Mouse (Mus musculus) midbrain, embryonic 16.5 days (tissue): ENCODE data around the gene Gclc. TPM values are rescaled to one million over a fixed set of nuclear protein-coding genes. Genes with fewer than 3 reads are reported as not detected.
A peak's percentile ranks its signal among the peaks of the same experiment; 100 is the strongest.

Experiments
- ATAC-seq: fragments of 200-750 bp; cut with Nextera tagmentation; 2 replicates; pipeline ENCODE4 v1.8.0; 2017; ENCODE audit warnings: moderate TSS enrichment
- H3K27ac ChIP-seq: fragments of 300-500 bp; sonication (generic); 2 replicates; pipeline ENCODE4 v1.5.1; 2014; ENCODE audit warnings: mild to moderate bottlenecking, low read length, mixed read lengths
- H3K27me3 ChIP-seq: fragments of 300-500 bp; sonication (generic); 2 replicates; pipeline ENCODE4 v1.6.1; 2014; ENCODE audit warnings: low read depth, low read length, mixed read lengths; ENCODE audit not compliant: control insufficient read depth, insufficient read depth
- H3K36me3 ChIP-seq: fragments of 300-500 bp; sonication (generic); 2 replicates; pipeline ENCODE4 v1.6.1; 2014; ENCODE audit warnings: mild to moderate bottlenecking, low read length, moderate library complexity, mixed read lengths; ENCODE audit not compliant: control insufficient read depth, insufficient read depth
- H3K4me1 ChIP-seq: fragments of 300-500 bp; sonication (generic); 2 replicates; pipeline ENCODE4 v1.6.1; 2014; ENCODE audit warnings: mild to moderate bottlenecking, low read length, mixed read lengths; ENCODE audit not compliant: control insufficient read depth, insufficient read depth
- H3K4me2 ChIP-seq: fragments of 300-500 bp; sonication (generic); 2 replicates; pipeline ENCODE4 v1.6.1; 2014; ENCODE audit warnings: mild to moderate bottlenecking, low read length, mixed read lengths
- H3K4me3 ChIP-seq: fragments of 300-500 bp; sonication (generic); 2 replicates; pipeline ENCODE4 v1.5.1; 2014; ENCODE audit warnings: low read depth, mild to moderate bottlenecking, low read length, moderate library complexity, mixed read lengths
- H3K9ac ChIP-seq: fragments of 300-500 bp; sonication (generic); 2 replicates; pipeline ENCODE4 v1.6.1; 2014; ENCODE audit warnings: low read depth, low read length, mixed read lengths
- H3K9me3 ChIP-seq: fragments of 300-500 bp; sonication (generic); replicated peaks from 2 replicates; pipeline ENCODE4 v1.6.1; 2014; ENCODE audit warnings: mild to moderate bottlenecking, low read length, mixed read lengths; ENCODE audit not compliant: control insufficient read depth, poor library complexity, severe bottlenecking
- WGBS: fragments of 180-500 bp; shearing (Covaris S2); extraction: QIAGEN DNeasy Blood & Tissue Kit; methylation state at CpG from one replicate; pipeline ENCODE4 v1.1.7; 2014; 5-methylcytosine and 5-hydroxymethylcytosine counted together
- polyA plus RNA-seq: library from polyadenylated mRNA; unstranded; fragments of >200 nt; fragmentation: Nextera tagmentation; extraction: Ambion mirVana; gene quantifications from 2 replicates; pipeline ENCODE4 v1.2.1, GENCODE M21; 2015

Gene Gclc
- polyA plus RNA-seq, 1 experiment from 2014 or later: 15.1 TPM

GRCm38 (mm10) chr9:77755403-77755784 lies 1.1 kb downstream of the Gclc start:
- H3K27me3 ChIP-seq: no peaks in the 10 kb centered on the region
- H3K9ac ChIP-seq: peak overlapping the region; percentile 85
- no peak overlapping the region for H3K27ac ChIP-seq
- no peak for ATAC-seq
- no peaks in the 10 kb centered on the region for H3K36me3 ChIP-seq
- no peaks in the 10 kb centered on the region for H3K9me3 ChIP-seq
- peak overlapping the region; percentile 75 for H3K4me2 ChIP-seq
- peak overlapping the region; percentile 73 for H3K4me3 ChIP-seq
- H3K4me1 ChIP-seq: peaks cover 22% of the 10 kb centered on the region
- WGBS: 14% methylated on average over 9 of the region's 9 CpGs

GRCm38 (mm10) chr9:77756076-77756475 lies 1.7 kb downstream of the Gclc start:
- Histone ChIP-seq H3K36me3 (no peaks in the 10 kb centered on the region), H3K27me3 (no peaks in the 10 kb centered on the region), H3K27ac (no peak overlapping the region), H3K9ac (no peak overlapping the region), H3K4me2 (peak overlapping the region; percentile 75), H3K4me1 (peaks cover 22% of the 10 kb centered on the region), H3K9me3 (no peaks in the 10 kb centered on the region), H3K4me3 (peak overlapping the region; percentile 73; the same call in 1 of the 2 replicates)
- no peak for ATAC-seq
- 33% methylated on average over 9 of the region's 9 CpGs for WGBS

GRCm38 (mm10) chr9:77757331-77757730 lies 3.0 kb downstream of the Gclc start:
- H3K27ac ChIP-seq: no peak overlapping the region
- H3K9ac ChIP-seq: no peak overlapping the region
- H3K9me3 ChIP-seq: no peaks in the 10 kb centered on the region
- H3K36me3 ChIP-seq: no peaks in the 10 kb centered on the region
- no peak overlapping the region for H3K4me3 ChIP-seq
- no peaks in the 10 kb centered on the region for H3K27me3 ChIP-seq
- ATAC-seq: no peak
- peaks cover 17% of the 10 kb centered on the region for H3K4me1 ChIP-seq
- WGBS: 75% methylated on average over 1 of the region's 1 CpGs
- H3K4me2 ChIP-seq: no peak overlapping the region

- H3K9ac ChIP-seq: no peak overlapping the region
- peaks cover 17% of the 10 kb centered on the region for H3K4me1 ChIP-seq
- H3K27me3 ChIP-seq: no peaks in the 10 kb centered on the region
- no peak for ATAC-seq
- no peak overlapping the region for H3K4me2 ChIP-seq
- no peak overlapping the region for H3K4me3 ChIP-seq
- 80% methylated on average over 8 of the region's 8 CpGs for WGBS
- H3K36me3 ChIP-seq: no peaks in the 10 kb centered on the region
- H3K27ac ChIP-seq: no peak overlapping the region
- no peaks in the 10 kb centered on the region for H3K9me3 ChIP-seq
These were observed 4.1 kb downstream of the Gclc start for GRCm38 (mm10) chr9:77758481-77758880.

GRCm38 (mm10) chr9:77759111-77759510 lies 4.8 kb downstream of the Gclc start:
- Histone ChIP-seq H3K27ac (no peak overlapping the region), H3K4me3 (no peak overlapping the region), H3K4me2 (no peak overlapping the region), H3K27me3 (no peaks in the 10 kb centered on the region), H3K9me3 (no peaks in the 10 kb centered on the region), H3K9ac (no peak overlapping the region), H3K36me3 (no peaks in the 10 kb centered on the region), H3K4me1 (peaks cover 17% of the 10 kb centered on the region)
- ATAC-seq: no peak
- 53% methylated on average over 6 of the region's 6 CpGs for WGBS

GRCm38 (mm10) chr9:77759756-77760155 lies 5.4 kb downstream of the Gclc start:
- ATAC-seq: no peak
- no peak overlapping the region for H3K4me3 ChIP-seq
- H3K9ac ChIP-seq: no peak overlapping the region
- H3K4me2 ChIP-seq: no peak overlapping the region
- no peaks in the 10 kb centered on the region for H3K27me3 ChIP-seq
- no peak overlapping the region for H3K27ac ChIP-seq
- H3K36me3 ChIP-seq: no peaks in the 10 kb centered on the region
- H3K9me3 ChIP-seq: no peaks in the 10 kb centered on the region
- H3K4me1 ChIP-seq: peaks cover 17% of the 10 kb centered on the region
- WGBS: 87% methylated on average over 6 of the region's 6 CpGs

GRCm38 (mm10) chr9:77766218-77766617 lies 11.9 kb downstream of the Gclc start:
- no peaks in the 10 kb centered on the region for H3K36me3 ChIP-seq
- no peak overlapping the region for H3K4me2 ChIP-seq
- no peaks in the 10 kb centered on the region for H3K27me3 ChIP-seq
- H3K9ac ChIP-seq: no peak overlapping the region
- H3K4me1 ChIP-seq: peaks cover 8% of the 10 kb centered on the region; the same call in 1 of the 2 replicates
- no peak overlapping the region for H3K27ac ChIP-seq
- H3K4me3 ChIP-seq: no peak overlapping the region
- no peak for ATAC-seq
- WGBS: 76% methylated on average over 8 of the region's 8 CpGs
- no peaks in the 10 kb centered on the region for H3K9me3 ChIP-seq

- peaks cover 13% of the 10 kb centered on the region; the same call in 1 of the 2 replicates for H3K4me1 ChIP-seq
- H3K27me3 ChIP-seq: no peaks in the 10 kb centered on the region
These were observed 12.4 kb downstream of the Gclc start for GRCm38 (mm10) chr9:77766767-77767166.

GRCm38 (mm10) chr9:77770909-77771308 lies 16.6 kb downstream of the Gclc start:
- peaks cover 16% of the 10 kb centered on the region; the same call in 1 of the 2 replicates for H3K4me1 ChIP-seq
- ATAC-seq: peak; percentile 38
- WGBS: 20% methylated on average over 6 of the region's 6 CpGs
- H3K9ac ChIP-seq: no peak overlapping the region; the same call in 1 of the 2 replicates
- H3K27ac ChIP-seq: peak overlapping the region; percentile 44; the same call in 1 of the 2 replicates
- H3K4me2 ChIP-seq: peak overlapping the region; percentile 33; the same call in 1 of the 2 replicates
- no peaks in the 10 kb centered on the region for H3K36me3 ChIP-seq
- no peaks in the 10 kb centered on the region for H3K9me3 ChIP-seq
- no peak overlapping the region for H3K4me3 ChIP-seq
- no peaks in the 10 kb centered on the region for H3K27me3 ChIP-seq

More at GRCm38 (mm10) chr9:77766767-77767166, 12.4 kb downstream of the Gclc start:
- H3K27ac ChIP-seq: no peak overlapping the region
- no peak overlapping the region for H3K4me2 ChIP-seq
- WGBS: 71% methylated on average over 3 of the region's 3 CpGs
- H3K9me3 ChIP-seq: no peaks in the 10 kb centered on the region
- no peak for ATAC-seq
- no peak overlapping the region for H3K9ac ChIP-seq
- no peak overlapping the region for H3K4me3 ChIP-seq
- no peaks in the 10 kb centered on the region for H3K36me3 ChIP-seq
